Mouse (Mus musculus): ENCODE data around the gene Tspyl3.

Tspyl3 gene

GRCm38 (mm10) chr2:153228523-153228922 lies 3.3 kb upstream of the Tspyl3 start:
- DNase-seq (ENCODE audit: low read depth in 2 of 2, low spot score in 2 of 2) = no peak

- DNase-seq (ENCODE audit: low read depth in 2 of 2, low spot score in 2 of 2) = no peak
Measured at GRCm38 (mm10) chr2:153227959-153228358, 2.7 kb upstream of the Tspyl3 start.

GRCm38 (mm10) chr2:153225595-153225953 lies 333 bp upstream of the Tspyl3 start:
- no peak for DNase-seq (ENCODE audit: low read depth in 2 of 2, low spot score in 2 of 2)

GRCm38 (mm10) chr2:153222566-153222965 lies 2.7 kb downstream of the Tspyl3 start:
- DNase-seq (ENCODE audit: low read depth in 2 of 2, low spot score in 2 of 2) = no peak

GRCm38 (mm10) chr2:153222130-153222529 lies 3.1 kb downstream of the Tspyl3 start:
- no peak for DNase-seq (ENCODE audit: low read depth in 2 of 2, low spot score in 2 of 2)

GRCm38 (mm10) chr2:153221620-153222019 lies 3.6 kb downstream of the Tspyl3 start:
- DNase-seq (ENCODE audit: low read depth in 2 of 2, low spot score in 2 of 2) = no peak

GRCm38 (mm10) chr2:153218516-153218915 lies 6.7 kb downstream of the Tspyl3 start:
- DNase-seq (ENCODE audit: low read depth in 2 of 2, low spot score in 2 of 2) = no peak

GRCm38 (mm10) chr2:153217826-153218340 lies 7.4 kb downstream of the Tspyl3 start:
- DNase-seq (ENCODE audit: low read depth in 2 of 2, low spot score in 2 of 2) = no peak

GRCm38 (mm10) chr2:153215421-153215820 lies 9.8 kb downstream of the Tspyl3 start:
- no peak for DNase-seq (ENCODE audit: low read depth in 2 of 2, low spot score in 2 of 2)

GRCm38 (mm10) chr2:153214771-153215259 lies 10.4 kb downstream of the Tspyl3 start:
- DNase-seq (ENCODE audit: low read depth in 2 of 2, low spot score in 2 of 2) = peak; percentile 61 to 65

- no peak for DNase-seq (ENCODE audit: low read depth in 2 of 2, low spot score in 2 of 2)
Measured at GRCm38 (mm10) chr2:153213351-153213750, 11.9 kb downstream of the Tspyl3 start.

- DNase-seq (ENCODE audit: low read depth in 2 of 2, low spot score in 2 of 2) = no peak
Measured at GRCm38 (mm10) chr2:153211451-153211850, 13.8 kb downstream of the Tspyl3 start.

- DNase-seq (ENCODE audit: low read depth in 2 of 2, low spot score in 2 of 2) = no peak
Measured at GRCm38 (mm10) chr2:153209286-153209685, 16.0 kb downstream of the Tspyl3 start.

- DNase-seq (ENCODE audit: low read depth in 2 of 2, low spot score in 2 of 2) = no peak
Measured at GRCm38 (mm10) chr2:153208149-153208548, 17.1 kb downstream of the Tspyl3 start.

GRCm38 (mm10) chr2:153202766-153203165 lies 22.5 kb downstream of the Tspyl3 start:
- DNase-seq (ENCODE audit: low read depth in 2 of 2, low spot score in 2 of 2) = no peak

- DNase-seq (ENCODE audit: low read depth in 2 of 2, low spot score in 2 of 2) = no peak
Measured at GRCm38 (mm10) chr2:153199114-153199513, 26.1 kb downstream of the Tspyl3 start.

- DNase-seq (ENCODE audit: low read depth in 2 of 2, low spot score in 2 of 2) = no peak
Measured at GRCm38 (mm10) chr2:153198485-153198884, 26.8 kb downstream of the Tspyl3 start.

- no peak for DNase-seq (ENCODE audit: low read depth in 2 of 2, low spot score in 2 of 2)
Measured at GRCm38 (mm10) chr2:153194255-153194654, 31.0 kb downstream of the Tspyl3 start.

- no peak for DNase-seq (ENCODE audit: low read depth in 2 of 2, low spot score in 2 of 2)
Measured at GRCm38 (mm10) chr2:153191242-153191641, 34.0 kb downstream of the Tspyl3 start.

- no peak for DNase-seq (ENCODE audit: low read depth in 2 of 2, low spot score in 2 of 2)
Measured at GRCm38 (mm10) chr2:153187848-153188247, 37.4 kb downstream of the Tspyl3 start.

- no peak for DNase-seq (ENCODE audit: low read depth in 2 of 2, low spot score in 2 of 2)
Measured at GRCm38 (mm10) chr2:153186176-153186591, 39.1 kb downstream of the Tspyl3 start.

- DNase-seq (ENCODE audit: low read depth in 2 of 2, low spot score in 2 of 2) = no peak
Measured at GRCm38 (mm10) chr2:153179961-153180360, 45.3 kb downstream of the Tspyl3 start.

GRCm38 (mm10) chr2:153179126-153179860 lies 45.9 kb downstream of the Tspyl3 start:
- DNase-seq (ENCODE audit: low read depth in 2 of 2, low spot score in 2 of 2) = no peak

Data from CD8-positive naive resting alpha-beta T cell, adult 2 months (primary cell).